Mouse (Mus musculus) lung, postnatal 4 days (tissue): ENCODE measurements around the gene Enc1.
A peak's percentile ranks its signal among the peaks of the same experiment; 100 is the strongest.

ENCODE experiments used
- DNase-seq, 2 experiments: peaks; one replicate each; pipeline ENCODE4 v3.0.0; 2021

Gene Enc1

GRCm38 (mm10) chr13:97230101-97230500 is 10.8 kb upstream of the Enc1 start:
- no peak for DNase-seq

- DNase-seq, result no peak
Measured at GRCm38 (mm10) chr13:97233092-97233491, 7.8 kb upstream of the Enc1 start.

GRCm38 (mm10) chr13:97234785-97235417 is 6.0 kb upstream of the Enc1 start:
- peak; percentile 78 to 87 for DNase-seq

- DNase-seq, result no peak
Measured at GRCm38 (mm10) chr13:97235911-97236310, 5.0 kb upstream of the Enc1 start.

- no peak for DNase-seq
Measured at GRCm38 (mm10) chr13:97237700-97238099, 3.2 kb upstream of the Enc1 start.

- no peak for DNase-seq
Measured at GRCm38 (mm10) chr13:97238181-97238981, 2.5 kb upstream of the Enc1 start.

- DNase-seq, result peak; percentile 66 to 69
Measured at GRCm38 (mm10) chr13:97239343-97240180, 1.3 kb upstream of the Enc1 start.

GRCm38 (mm10) chr13:97240279-97240964 is 483 bp upstream of the Enc1 start:
- peak; percentile 86 to 88 for DNase-seq

- no peak for DNase-seq
Measured at GRCm38 (mm10) chr13:97241787-97242280, 929 bp downstream of the Enc1 start.

GRCm38 (mm10) chr13:97242716-97243115 is 1.8 kb downstream of the Enc1 start:
- DNase-seq, result no peak

GRCm38 (mm10) chr13:97243962-97244711 is 3.2 kb downstream of the Enc1 start:
- DNase-seq, result no peak

- DNase-seq, result no peak
Measured at GRCm38 (mm10) chr13:97244712-97245105, 3.8 kb downstream of the Enc1 start.

- DNase-seq, result no peak
Measured at GRCm38 (mm10) chr13:97245157-97245556, 4.3 kb downstream of the Enc1 start.

GRCm38 (mm10) chr13:97246217-97246616 is 5.3 kb downstream of the Enc1 start:
- no peak for DNase-seq

GRCm38 (mm10) chr13:97247754-97248153 is 6.8 kb downstream of the Enc1 start:
- DNase-seq, result no peak

- no peak for DNase-seq
Measured at GRCm38 (mm10) chr13:97249051-97249461, 8.2 kb downstream of the Enc1 start.

- DNase-seq, result no peak
Measured at GRCm38 (mm10) chr13:97249507-97250078, 8.7 kb downstream of the Enc1 start.

- no peak for DNase-seq
Measured at GRCm38 (mm10) chr13:97250148-97250547, 9.2 kb downstream of the Enc1 start.

- no peak for DNase-seq
Measured at GRCm38 (mm10) chr13:97250551-97251380, 9.9 kb downstream of the Enc1 start.

- no peak for DNase-seq
Measured at GRCm38 (mm10) chr13:97251736-97252135, 10.8 kb downstream of the Enc1 start.

- DNase-seq, result no peak
Measured at GRCm38 (mm10) chr13:97252469-97252868, 11.6 kb downstream of the Enc1 start.
